ENCODE assay signal across 20 mouse cellular contexts in genomic region chr15:61723696-61724095, GRCm38 (mm10).
DNase-seq lines count a peak whose midpoint lies in the region; ATAC-seq and TF ChIP-seq lines count a peak whose summit lies in the region.
"Had no signal": no experiment of that assay in that cellular context is flagged by ENCODE, and none has a peak within 500 bp of the region (broad histone marks: within the 10 kb centered on the region; RNA-seq: fewer than 3 reads in every experiment).

No protein-coding gene starts in this region.

- ATAC-seq in hindbrain, postnatal 0 days, result no peak
- no peak for ATAC-seq in hindbrain, embryonic 16.5 days
- ATAC-seq: activated CD4-positive, CD25-positive, alpha-beta regulatory T cell, adult 4 months; forebrain, embryonic 14.5 days; forebrain, embryonic 16.5 days; Patski had no signal

- H3K27ac ChIP-seq in hindbrain, postnatal 0 days, result no peak overlapping the region
- no peak overlapping the region for H3K27ac ChIP-seq in hindbrain, embryonic 16.5 days (ENCODE audit: low read depth, low read length)
- H3K27ac ChIP-seq: embryonic facial prominence, embryonic 13.5 days; embryonic facial prominence, embryonic 15.5 days; forebrain, embryonic 10.5 days; forebrain, embryonic 12.5 days had no signal

- H3K4me3 ChIP-seq in hindbrain, postnatal 0 days (ENCODE audit: low read length), result no peak overlapping the region
- no peak overlapping the region for H3K4me3 ChIP-seq in hindbrain, embryonic 16.5 days (ENCODE audit: low read length)
- H3K4me3 ChIP-seq: embryonic facial prominence, embryonic 13.5 days; embryonic facial prominence, embryonic 15.5 days; erythroblast, embryonic 14.5 days; forebrain, embryonic 10.5 days; forebrain, embryonic 12.5 days had no signal

- no peak overlapping the region for H3K9ac ChIP-seq in hindbrain, postnatal 0 days (replicated peaks; ENCODE audit: low read length)
- H3K9ac ChIP-seq in hindbrain, embryonic 16.5 days (ENCODE audit: low read depth, low read length), result no peak overlapping the region
- H3K9ac ChIP-seq: embryonic facial prominence, embryonic 13.5 days; embryonic facial prominence, embryonic 15.5 days; forebrain, embryonic 12.5 days had no signal

- no peaks in the 10 kb centered on the region for H3K4me1 ChIP-seq in hindbrain, postnatal 0 days (ENCODE audit: insufficient read depth, low read length)
- no peaks in the 10 kb centered on the region for H3K4me1 ChIP-seq in hindbrain, embryonic 16.5 days (ENCODE audit: control insufficient read depth, insufficient read depth, low read depth, low read length)
- H3K4me1 ChIP-seq: embryonic facial prominence, embryonic 13.5 days; embryonic facial prominence, embryonic 15.5 days; forebrain, embryonic 10.5 days; forebrain, embryonic 12.5 days had no signal

- peak; percentile 16 to 50 for DNase-seq in cerebellum, postnatal 14 days
- DNase-seq in cerebellum, postnatal 36 days, result no peak
- DNase-seq in hindbrain, postnatal 0 days (ENCODE audit: low spot score), result peak; percentile 9
- DNase-seq in adrenal gland, adult (ENCODE audit: inconsistent age in 2 of 2, low spot score in 1 of 2), result no peak
- DNase-seq: adrenal gland, adult 2 months; adrenal gland, postnatal 10 days; adrenal gland, postnatal 25 days; cerebellum, adult 11 months; cerebellum, adult 9-10 months; embryo, embryonic 11 days had no signal

- H3K36me3 ChIP-seq in hindbrain, postnatal 0 days (ENCODE audit: insufficient read depth, low read length), result no peaks in the 10 kb centered on the region
- no peaks in the 10 kb centered on the region for H3K36me3 ChIP-seq in hindbrain, embryonic 16.5 days (ENCODE audit: control insufficient read depth, insufficient read depth, low read length)
- H3K36me3 ChIP-seq: embryonic facial prominence, embryonic 13.5 days; embryonic facial prominence, embryonic 15.5 days; forebrain, embryonic 10.5 days; forebrain, embryonic 12.5 days had no signal

- H3K4me2 ChIP-seq in hindbrain, postnatal 0 days (ENCODE audit: low read depth, low read length), result no peak overlapping the region
- no peak overlapping the region for H3K4me2 ChIP-seq in hindbrain, embryonic 16.5 days (ENCODE audit: low read length)
- H3K4me2 ChIP-seq: embryonic facial prominence, embryonic 13.5 days; embryonic facial prominence, embryonic 15.5 days; forebrain, embryonic 12.5 days had no signal

- TF ChIP-seq CTCF in hindbrain, postnatal 0 days (IDR thresholded peaks at IDR 0.05; ENCODE audit: low read depth), result no peak

- H3K27me3 ChIP-seq in hindbrain, postnatal 0 days (ENCODE audit: insufficient read depth, low read length), result no peaks in the 10 kb centered on the region
- no peaks in the 10 kb centered on the region for H3K27me3 ChIP-seq in hindbrain, embryonic 16.5 days (replicated peaks; ENCODE audit: control insufficient read depth, insufficient read depth, low read length)
- H3K27me3 ChIP-seq: embryonic facial prominence, embryonic 13.5 days; embryonic facial prominence, embryonic 15.5 days; forebrain, embryonic 12.5 days; Patski had no signal

- WGBS in hindbrain, postnatal 0 days, result 50% methylated on average over 1 of the region's 1 CpGs
- WGBS in hindbrain, embryonic 16.5 days, result 55% methylated on average over 1 of the region's 1 CpGs

- no peaks in the 10 kb centered on the region for H3K9me3 ChIP-seq in hindbrain, postnatal 0 days (ENCODE audit: low read length)
- no peaks in the 10 kb centered on the region for H3K9me3 ChIP-seq in hindbrain, embryonic 16.5 days (ENCODE audit: control insufficient read depth, low read length)
- H3K9me3 ChIP-seq: embryonic facial prominence, embryonic 13.5 days; embryonic facial prominence, embryonic 15.5 days; forebrain, embryonic 10.5 days; forebrain, embryonic 12.5 days had no signal

Comparison
In these comparisons a context has a peak if more than half of its experiments do, and no peak if none do; other contexts are left out.
1. DNase-seq: peak in cerebellum, postnatal 14 days (2 of 2) and hindbrain, postnatal 0 days (single experiment); none in cerebellum, postnatal 36 days (0 of 2) and adrenal gland, adult (0 of 2).